Mouse (Mus musculus) gonadal fat pad, adult 2 months (tissue): ENCODE data around the gene Gm44579. TPM values are rescaled to one million over a fixed set of nuclear protein-coding genes. Genes with fewer than 3 reads are reported as not detected.

Experiments used
- polyA plus RNA-seq: library from polyadenylated mRNA; depleted of rRNA; stranded (reverse); fragments of >200 nt; gene quantifications from 2 replicates; pipeline ENCODE4 v1.2.3, GENCODE M21; 2012; rRNA removed

Gm44579 gene
- polyA plus RNA-seq, 1 experiment: not detected

Other genes with a start within 250 kb of the Gm44579 start
- 0.04 and 0.23 TPM in 2 replicates for gene Col2a1, start 216.3 kb downstream of the Gm44579 start, polyA plus RNA-seq
- gene Pfkm, start 128.4 kb downstream of the Gm44579 start, polyA plus RNA-seq: 24.0 and 24.4 TPM in 2 replicates
- 10.8 and 13.5 TPM in 2 replicates for gene Senp1, start 127.2 kb downstream of the Gm44579 start, polyA plus RNA-seq
- gene Asb8, start 55.4 kb downstream of the Gm44579 start, polyA plus RNA-seq: 39.8 and 46.3 TPM in 2 replicates
- 1.1 and 1.5 TPM in 2 replicates for gene Ccdc184, start 53.8 kb downstream of the Gm44579 start, polyA plus RNA-seq
- gene Olfr288, start 25.4 kb downstream of the Gm44579 start, polyA plus RNA-seq: not detected in 2 replicates
- gene Olfr287, start 79 bp upstream of the Gm44579 start, polyA plus RNA-seq: not detected in 2 replicates
- gene Olfr286, start 13.5 kb upstream of the Gm44579 start, polyA plus RNA-seq: not detected in 2 replicates
- gene H1fnt, start 36.3 kb upstream of the Gm44579 start, polyA plus RNA-seq: 1.6 and 2.5 TPM in 2 replicates
- 2.5 and 2.7 TPM in 2 replicates for gene Zfp641, start 75.2 kb upstream of the Gm44579 start, polyA plus RNA-seq
- gene Olfr285, start 96.4 kb upstream of the Gm44579 start, polyA plus RNA-seq: not detected in 2 replicates
- not detected in 2 replicates for gene Olfr284, start 120.0 kb upstream of the Gm44579 start, polyA plus RNA-seq
- not detected in 2 replicates for gene Olfr283, start 160.0 kb upstream of the Gm44579 start, polyA plus RNA-seq
- not detected in 2 replicates for gene Olfr282, start 210.2 kb upstream of the Gm44579 start, polyA plus RNA-seq
- not detected in 2 replicates for gene Olfr281, start 231.6 kb upstream of the Gm44579 start, polyA plus RNA-seq
- not detected in 2 replicates for gene OR5BS1P, start 248.9 kb upstream of the Gm44579 start, polyA plus RNA-seq